Mouse (Mus musculus) heart, adult 2 months (tissue): ENCODE measurements around the gene Gramd1c.

Experiments used
- CTCF ChIP-seq: fragments of 200-600 bp; IDR thresholded peaks from 2 replicates; pipeline ENCODE4 v1.8.1; 2022; ENCODE audit warnings: antibody characterized with exemption, mild to moderate bottlenecking, moderate library complexity
- EP300 ChIP-seq: fragments of 200-500 bp; IDR thresholded peaks from 2 replicates; pipeline ENCODE4 v1.6.1; 2011; ENCODE audit warnings: low read depth, low read length, control low read depth; ENCODE audit not compliant: insufficient read depth

GRCm38 (mm10) chr16:44017707-44018106 lies 45.4 kb downstream of the Gramd1c start:
- TF ChIP-seq EP300 (no peak), CTCF (no peak)
